Mouse (Mus musculus) adrenal gland (tissue): ENCODE results near the gene Tnp2.

Experiments
- intact Hi-C: fragments of 180-260 bp; cut with DNase I; formaldehyde crosslinking; loops from one replicate; pipeline ENCODE4 v1.15.1; 2025

The Tnp2 gene

GRCm38 (mm10) chr16:10790702-10791101, 2.2 kb upstream of the Tnp2 start, which contains the start of gene Prm3:
Gene Prm3 (minus strand): TSS chr16:10790914.
- intact Hi-C loops = no loop called here

DNA sequence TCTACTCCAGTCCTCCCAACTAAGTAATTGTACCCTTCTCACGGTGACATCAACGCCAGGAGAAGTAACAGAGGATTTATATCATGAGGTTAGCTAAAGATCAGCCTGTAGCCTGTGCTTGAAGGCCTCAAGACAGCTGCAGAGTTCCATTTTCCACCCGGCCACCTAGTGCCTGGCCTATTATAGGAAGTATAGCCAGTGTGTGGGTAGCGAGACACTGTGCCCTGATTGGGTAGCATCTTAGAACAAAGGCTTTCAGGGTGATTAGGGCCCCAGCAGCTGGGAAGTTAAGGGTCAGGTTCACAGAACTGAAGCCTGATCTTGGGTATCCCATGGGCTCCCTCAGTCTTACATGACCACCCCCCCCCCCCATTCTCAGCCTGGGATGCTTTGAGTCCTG, 406 bp upstream of the Tnp2 start:
- intact Hi-C loops = loop anchor here (5.0 to 10.0 kb wide), 3 partner anchors 56 to 147 kb away; no protein-coding TSS in a partner anchor

DNA sequence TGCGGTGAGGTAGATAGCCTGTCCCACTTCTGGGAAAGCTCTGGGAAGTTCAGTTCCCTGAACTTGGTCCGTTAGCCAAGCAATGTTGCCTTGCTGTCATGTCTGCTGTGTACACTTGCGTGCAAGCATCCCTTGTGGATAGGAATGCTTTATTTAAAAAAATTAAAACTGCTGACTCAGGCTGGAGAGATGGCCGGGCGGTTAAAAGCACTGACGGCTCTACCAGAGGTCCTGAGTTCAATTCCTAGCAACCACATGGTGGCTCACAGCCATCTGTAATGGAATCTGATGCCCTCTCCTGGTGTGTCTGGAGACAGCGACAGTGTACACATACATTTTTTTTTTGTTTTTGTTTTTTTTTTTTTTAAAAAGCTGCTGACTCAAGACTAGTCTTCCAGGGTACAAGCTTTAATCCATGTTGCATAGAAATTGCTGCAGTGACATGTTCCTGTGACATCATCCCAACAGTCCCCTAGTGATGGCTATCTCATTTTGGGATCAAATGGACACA, 857 bp downstream of the Tnp2 start:
- intact Hi-C loops = loop anchor here (5.0 to 10.0 kb wide), 3 partner anchors 57 to 145 kb away; no protein-coding TSS in a partner anchor

DNA sequence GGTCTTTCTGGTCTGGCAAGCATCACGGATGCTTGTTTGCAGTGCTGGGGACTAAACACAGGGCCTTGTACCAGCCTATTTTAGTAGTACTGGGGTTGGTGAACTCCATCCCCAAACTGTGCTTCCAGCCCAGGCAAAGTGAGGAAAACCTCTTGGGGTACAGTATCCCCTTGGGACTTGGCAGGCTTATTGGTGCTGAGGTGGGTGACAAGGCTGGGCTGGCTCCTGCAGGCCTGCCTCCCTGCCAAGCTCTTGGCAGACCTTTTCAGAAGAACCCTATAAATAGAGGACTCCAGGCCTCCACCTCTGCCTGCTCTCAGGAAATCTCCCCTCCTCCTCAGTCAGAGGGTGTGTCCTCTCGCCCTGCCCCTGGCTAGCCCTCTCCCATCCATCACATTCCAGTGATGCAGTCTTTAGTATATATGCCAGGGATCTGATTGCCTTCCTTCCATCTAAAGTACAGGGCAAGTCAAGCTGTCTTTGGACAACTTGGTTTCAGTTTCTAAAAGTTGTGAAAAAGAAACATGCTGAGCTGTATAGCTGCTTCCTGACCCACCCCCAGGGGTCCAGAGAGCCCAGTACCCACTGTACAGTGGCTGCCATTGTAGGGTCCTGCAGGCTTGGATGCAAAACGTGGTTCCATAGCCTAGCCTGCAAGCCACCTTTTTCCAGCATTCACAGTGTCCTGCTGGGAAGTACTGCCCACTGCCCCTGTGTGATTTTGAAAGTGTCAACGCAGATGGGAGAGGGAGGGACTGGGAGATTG, 1.5 kb downstream of the Tnp2 start:
- intact Hi-C loops = loop anchor here (5.0 to 10.0 kb wide), 3 partner anchors 58 to 145 kb away; no protein-coding TSS in a partner anchor

DNA sequence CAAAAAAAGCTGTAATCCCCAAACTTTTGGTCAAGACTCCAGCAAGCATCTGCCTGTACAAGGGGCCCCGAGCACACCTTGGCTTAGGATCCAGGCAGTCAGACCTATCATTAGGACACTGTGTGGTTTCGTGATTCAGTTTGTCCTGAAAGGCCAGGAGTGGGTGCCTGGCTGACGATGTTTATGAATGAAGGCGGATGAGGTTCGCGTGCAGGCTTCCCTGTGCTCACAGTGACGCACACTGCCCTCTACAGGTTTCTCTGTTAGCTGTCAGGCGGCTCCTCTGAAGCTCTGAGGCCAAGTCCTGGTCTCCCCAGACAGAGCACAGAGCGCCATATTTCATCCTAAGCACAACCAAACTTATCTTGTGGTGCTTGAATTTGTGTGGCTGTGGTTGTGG, 2.2 kb downstream of the Tnp2 start:
- intact Hi-C loops = loop anchor here (5.0 to 10.0 kb wide), 3 partner anchors 59 to 144 kb away; no protein-coding TSS in a partner anchor

GRCm38 (mm10) chr16:10785371-10786231, 2.9 kb downstream of the Tnp2 start, which contains the start of gene Socs1:
Gene Socs1 (minus strand): TSS chr16:10785536.
- intact Hi-C loops = loop anchor here (5.0 to 10.0 kb wide), 3 partner anchors 59 to 143 kb away; no protein-coding TSS in a partner anchor

GRCm38 (mm10) chr16:10784793-10785370, 3.6 kb downstream of the Tnp2 start:
- intact Hi-C loops = loop anchor here (5.0 to 10.0 kb wide), 5 partner anchors 60 to 213 kb away; no protein-coding TSS in a partner anchor

GRCm38 (mm10) chr16:10783883-10784792, 4.3 kb downstream of the Tnp2 start:
- intact Hi-C loops = loop anchor here (5.0 to 10.0 kb wide), 3 partner anchors 61 to 212 kb away; no protein-coding TSS in a partner anchor

- intact Hi-C loops = loop anchor here (5.0 to 10.0 kb wide), 3 partner anchors 61 to 211 kb away; no protein-coding TSS in a partner anchor
Measured at GRCm38 (mm10) chr16:10783451-10783850, 5.0 kb downstream of the Tnp2 start.

DNA sequence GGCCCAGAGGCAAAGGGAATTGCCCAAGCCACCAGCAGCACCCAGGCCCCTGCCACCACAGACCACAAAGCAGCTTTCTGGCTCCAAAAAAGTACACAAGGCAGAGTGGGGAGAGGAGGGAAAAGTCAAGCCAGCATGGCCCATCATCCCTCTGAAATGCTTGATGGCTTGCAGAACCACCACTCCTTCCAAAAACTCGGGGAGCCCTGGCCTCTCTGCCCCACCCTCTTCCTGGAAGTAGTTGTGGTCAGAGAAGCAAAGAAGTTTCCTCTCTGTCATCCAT, 5.4 kb downstream of the Tnp2 start:
- intact Hi-C loops = loop anchor here (5.0 to 10.0 kb wide), 3 partner anchors 62 to 211 kb away; no protein-coding TSS in a partner anchor

DNA sequence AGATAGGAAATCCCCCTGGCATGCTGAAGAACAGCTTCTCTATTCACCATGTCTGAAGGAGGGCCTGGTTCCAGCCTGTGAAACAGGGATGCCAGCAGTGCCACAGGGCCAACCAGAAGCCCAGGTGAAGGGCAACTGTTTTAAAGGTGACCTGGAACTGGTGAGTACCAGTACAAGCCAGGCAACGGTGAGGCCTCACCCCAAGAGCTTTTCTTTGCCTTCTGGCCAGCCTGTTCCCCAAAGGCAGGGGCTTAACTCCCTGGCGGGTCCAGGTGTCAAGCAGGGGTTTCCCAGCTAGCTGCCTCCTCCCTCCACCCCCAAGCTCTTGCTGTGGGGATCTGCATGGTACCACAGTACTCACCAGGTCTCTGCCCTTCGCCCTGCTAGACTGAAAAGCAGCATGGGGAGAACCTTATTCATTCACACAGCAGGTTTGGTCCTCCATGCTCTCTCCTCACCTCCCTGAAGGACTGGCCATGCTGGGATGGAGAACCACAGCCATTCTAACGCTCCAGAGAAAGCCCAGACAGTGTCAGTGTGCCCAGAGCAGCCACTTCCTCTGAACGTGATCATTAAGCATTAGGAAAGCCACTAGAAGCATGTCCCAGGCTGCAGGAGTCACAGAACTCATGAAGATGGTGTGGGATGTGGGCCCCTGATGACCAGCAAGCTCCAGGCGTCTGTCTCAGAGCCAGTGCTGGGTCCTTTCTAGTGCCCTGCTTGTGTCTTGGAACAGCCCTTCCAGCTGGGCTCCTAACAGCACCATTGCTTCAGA, 5.9 kb downstream of the Tnp2 start:
- intact Hi-C loops = loop anchor here (5.0 to 10.0 kb wide), 3 partner anchors 62 to 210 kb away; no protein-coding TSS in a partner anchor

DNA sequence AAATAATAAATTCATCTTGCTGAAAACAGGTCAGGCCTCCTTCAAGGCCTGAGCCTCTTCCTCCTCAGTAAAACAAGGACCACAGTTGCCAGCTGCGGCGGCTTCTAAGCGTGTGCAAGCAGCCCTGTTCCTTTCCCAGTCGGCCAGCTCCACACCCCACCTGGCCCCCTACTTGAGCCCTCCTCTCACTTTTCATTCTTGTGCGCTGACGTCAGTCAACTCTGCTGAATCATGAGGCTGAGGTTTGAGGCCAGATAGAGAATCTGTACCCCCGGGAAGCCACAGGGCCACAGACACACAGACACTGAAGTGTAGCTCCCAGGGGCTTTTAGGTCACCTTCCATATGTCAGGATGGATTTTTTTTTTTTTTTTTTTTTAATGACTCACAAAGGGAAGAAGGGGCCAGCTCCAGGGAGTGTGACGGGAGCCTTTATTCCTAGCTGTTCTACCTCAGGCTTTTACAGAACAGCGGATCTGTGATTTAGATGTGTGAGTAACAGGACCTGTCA, 6.5 kb downstream of the Tnp2 start:
- intact Hi-C loops = loop anchor here (5.0 to 10.0 kb wide), 3 partner anchors 63 to 210 kb away; no protein-coding TSS in a partner anchor

- intact Hi-C loops = loop anchor here (5.0 to 10.0 kb wide), 3 partner anchors 64 to 208 kb away; no protein-coding TSS in a partner anchor
Measured at GRCm38 (mm10) chr16:10780631-10781120, 7.8 kb downstream of the Tnp2 start.

DNA sequence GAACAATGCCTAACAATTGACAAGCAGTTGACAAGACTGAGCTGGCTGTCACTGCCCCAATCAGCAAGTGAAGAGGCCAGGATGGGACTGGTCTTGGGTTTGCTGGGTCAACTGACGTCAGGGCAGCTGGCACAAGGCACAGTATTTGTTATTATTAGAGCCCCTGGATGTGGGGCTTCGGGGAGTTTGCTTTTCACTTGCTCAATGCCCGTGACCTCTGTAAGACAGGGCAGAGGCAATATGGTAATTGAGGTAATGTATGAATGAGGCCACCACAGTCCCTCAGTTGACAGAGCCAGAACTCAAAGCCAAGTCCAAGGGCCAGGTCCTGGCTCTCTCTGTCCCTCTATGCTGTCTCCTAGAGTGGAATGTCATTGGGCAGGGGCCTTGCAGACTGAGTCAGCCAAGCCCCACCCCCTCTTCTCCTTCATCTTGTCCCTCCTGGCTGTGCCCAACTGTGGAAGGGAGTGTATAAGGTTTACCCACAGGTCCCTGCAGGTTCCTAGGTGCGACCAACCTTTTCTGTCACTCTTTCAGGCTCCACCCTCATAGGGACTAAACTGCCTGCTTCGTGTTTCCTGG, 10.8 kb downstream of the Tnp2 start:
- intact Hi-C loops = no loop called here

DNA sequence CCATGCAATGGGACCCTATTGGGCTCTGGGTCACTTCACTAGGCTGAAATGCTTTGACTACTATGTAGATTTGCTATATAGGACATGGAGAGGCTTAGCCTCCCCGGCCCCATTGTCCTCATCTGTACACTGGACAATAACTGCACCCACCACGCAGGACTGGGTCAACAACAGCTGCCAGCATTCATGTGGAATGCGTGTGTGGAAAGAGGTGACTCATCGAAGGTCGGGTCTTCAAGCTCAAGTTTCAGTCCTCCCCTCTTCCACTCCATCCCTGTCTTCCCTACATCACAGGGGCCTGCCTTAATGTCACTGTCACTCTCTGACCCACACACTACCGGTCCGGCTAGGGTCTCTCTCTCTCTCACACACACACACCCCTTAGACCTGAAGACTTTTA, 12.1 kb downstream of the Tnp2 start:
- intact Hi-C loops = no loop called here

DNA sequence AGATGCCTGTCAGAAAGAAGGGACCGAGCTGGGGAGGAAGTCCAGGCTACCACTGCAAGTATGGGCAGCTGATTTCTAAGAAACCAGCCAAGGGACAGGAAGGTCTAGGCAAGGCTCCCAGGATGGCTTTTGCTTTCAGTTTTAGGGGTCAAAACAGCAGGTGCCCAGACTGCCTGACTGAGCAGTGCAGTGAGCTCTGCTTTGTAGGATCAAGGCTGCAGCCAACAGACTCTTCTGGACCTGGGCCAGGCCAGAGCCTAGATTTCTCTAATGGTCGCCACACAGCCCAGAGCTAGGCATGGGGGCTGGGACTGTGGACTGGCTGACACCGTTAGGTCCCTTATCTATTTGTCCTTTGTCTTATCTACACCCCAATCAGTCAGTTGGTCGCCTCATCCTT, 13.7 kb downstream of the Tnp2 start:
- intact Hi-C loops = no loop called here

- intact Hi-C loops = no loop called here
Measured at GRCm38 (mm10) chr16:10773543-10773942, 14.9 kb downstream of the Tnp2 start.
